28 mouse cellular contexts compared by ENCODE assay signal in the genomic region with DNA sequence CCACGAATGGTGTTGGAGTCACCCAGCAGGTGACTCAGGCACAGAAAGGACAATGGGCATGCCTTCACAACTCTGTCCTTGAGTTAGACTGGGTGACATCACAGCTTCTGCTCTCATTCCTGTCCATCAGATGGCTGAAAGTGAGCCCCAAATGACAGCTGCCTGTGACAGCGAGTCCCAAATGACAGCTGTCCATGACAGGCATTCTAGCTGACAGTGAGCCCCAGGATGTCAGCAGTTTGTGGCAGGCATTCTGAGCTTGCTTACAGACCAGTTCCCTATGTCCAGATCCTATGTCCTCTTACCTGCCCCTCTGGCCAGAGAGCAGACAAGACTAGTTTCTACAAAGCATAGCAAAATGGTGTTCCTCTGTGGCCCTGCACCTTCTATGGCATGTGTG.
DNase-seq lines count a peak whose midpoint lies in the region; ATAC-seq lines count a peak whose summit lies in the region.
"Had no signal": no experiment of that assay in that cellular context is flagged by ENCODE, and none has a peak within 500 bp of the region (broad histone marks: within the 10 kb centered on the region; RNA-seq: fewer than 3 reads in every experiment).

No protein-coding gene starts in this region.

- no peak overlapping the region for H3K4me2 ChIP-seq in limb, embryonic 15.5 days
- H3K4me2 ChIP-seq: embryonic facial prominence, embryonic 15.5 days; heart, embryonic 12.5 days; heart, embryonic 15.5 days; hindbrain, embryonic 14.5 days had no signal

- DNase-seq in adrenal gland, adult 8-10 months = peak; percentile 13
- no peak for DNase-seq in adrenal gland, postnatal 25 days
- DNase-seq in heart, adult 11 months = peak; percentile 57
- DNase-seq in heart, postnatal 25 days (ENCODE audit: low spot score) = no peak
- peak; percentile 3 to 10 for DNase-seq in adrenal gland, postnatal 36 days
- DNase-seq: cerebellum, adult 11-12 months; cerebellum, adult 8-10 months; cerebellum, postnatal 10 days; cerebellum, postnatal 36 days; embryo, embryonic 11 days; forebrain, postnatal 0 days; gastrocnemius, adult 2 months; gastrocnemius, postnatal 14 days; heart, adult 18-20 months; heart, postnatal 10 days; heart, postnatal 4 days; kidney, adult 18-20 months had no signal

- H3K27ac ChIP-seq in limb, embryonic 15.5 days = no peak overlapping the region
- H3K27ac ChIP-seq: embryonic facial prominence, embryonic 15.5 days; gastrocnemius, adult 2 months; heart, embryonic 15.5 days; hindbrain, embryonic 14.5 days; hindbrain, postnatal 0 days had no signal

- H3K27me3 ChIP-seq in limb, embryonic 15.5 days = no peaks in the 10 kb centered on the region
- H3K27me3 ChIP-seq: embryonic facial prominence, embryonic 15.5 days; heart, embryonic 12.5 days; heart, embryonic 15.5 days had no signal

- no peaks in the 10 kb centered on the region for H3K4me1 ChIP-seq in limb, embryonic 15.5 days
- H3K4me1 ChIP-seq: embryonic facial prominence, embryonic 15.5 days; heart, embryonic 12.5 days; heart, embryonic 15.5 days had no signal

- no peaks in the 10 kb centered on the region for H3K9me3 ChIP-seq in limb, embryonic 15.5 days
- H3K9me3 ChIP-seq: embryonic facial prominence, embryonic 15.5 days; heart, embryonic 15.5 days had no signal

- intact Hi-C loops in heart, postnatal 25 days (cut with DNase I) = no loop called here

- ATAC-seq in limb, embryonic 15.5 days (ENCODE audit: insufficient number of reproducible peaks, low FRiP score, low TSS enrichment, low read depth) = peak; percentile 30; the same call in 1 of the 2 replicates
- no peak for ATAC-seq in CD4-positive, CD25-positive, alpha-beta regulatory T cell, adult 4 months
- ATAC-seq: activated CD4-positive, CD25-positive, alpha-beta regulatory T cell, adult 4 months; forebrain, embryonic 14.5 days; forebrain, postnatal 0 days; hindbrain, postnatal 0 days; inflammation-experienced regulatory T-cells, adult 6 months; intestine, embryonic 16.5 days had no signal

- WGBS in limb, embryonic 15.5 days = 92% methylated on average over 2 of the region's 2 CpGs

- H3K36me3 ChIP-seq in limb, embryonic 15.5 days = no peaks in the 10 kb centered on the region
- H3K36me3 ChIP-seq: embryonic facial prominence, embryonic 15.5 days; heart, embryonic 12.5 days; heart, embryonic 15.5 days had no signal

- no peak overlapping the region for H3K9ac ChIP-seq in limb, embryonic 15.5 days
- H3K9ac ChIP-seq: embryonic facial prominence, embryonic 15.5 days; forebrain, postnatal 0 days; heart, embryonic 12.5 days; heart, embryonic 15.5 days; hindbrain, embryonic 14.5 days had no signal

- no peak overlapping the region for H3K4me3 ChIP-seq in limb, embryonic 15.5 days
- H3K4me3 ChIP-seq: embryonic facial prominence, embryonic 15.5 days; gastrocnemius, adult 2 months; heart, embryonic 12.5 days; heart, embryonic 15.5 days had no signal

Comparison
In these comparisons a context has a peak if more than half of its experiments do, and no peak if none do; other contexts are left out.
1. DNase-seq: peak in adrenal gland, adult 8-10 months (single experiment), heart, adult 11 months (single experiment) and adrenal gland, postnatal 36 days (2 of 2); none in adrenal gland, postnatal 25 days (single experiment) and heart, postnatal 25 days (single experiment).